Mouse (Mus musculus) urinary bladder, postnatal 36 days (tissue): ENCODE results near the gene Ss18l2.
A peak's percentile ranks its signal among the peaks of the same experiment; 100 is the strongest.

Experiments used
- DNase-seq, 2 experiments: peaks; one replicate each; pipeline ENCODE4 v3.0.0; 2022; ENCODE audit warnings: low spot score in 2 of 2, mixed read lengths in 1 of 2

The Ss18l2 gene

GRCm38 (mm10) chr9:121697150-121698049 is 12.7 kb upstream of the Ss18l2 start:
- DNase-seq, result peak in 1 of 2 experiments; percentile 54

DNA sequence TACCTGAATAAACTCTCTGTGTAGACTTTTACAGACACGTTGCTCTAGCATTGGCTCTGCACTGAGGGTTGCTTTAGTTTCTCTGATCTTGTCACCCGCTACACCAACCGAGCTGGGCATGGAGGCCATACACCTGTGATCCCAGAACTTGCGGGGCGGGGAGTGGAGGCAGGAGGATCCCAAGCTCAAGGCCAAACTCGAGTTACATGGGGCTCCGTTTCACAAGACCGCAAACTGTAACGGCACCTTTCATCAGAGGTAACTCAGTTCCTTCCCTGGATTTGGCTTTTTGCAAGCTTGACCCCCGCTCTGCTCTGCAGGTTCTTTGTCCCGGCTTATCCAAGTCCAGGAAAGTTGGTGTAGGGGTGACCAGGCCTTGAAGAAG is 5.9 kb upstream of the Ss18l2 start:
- no peak for DNase-seq

GRCm38 (mm10) chr9:121704646-121705625 is 5.2 kb upstream of the Ss18l2 start, which contains the start of gene Sec22c:
Gene Sec22c, minus strand, starts transcription at chr9:121705490.
- peak; percentile 88 to 89 for DNase-seq

DNA sequence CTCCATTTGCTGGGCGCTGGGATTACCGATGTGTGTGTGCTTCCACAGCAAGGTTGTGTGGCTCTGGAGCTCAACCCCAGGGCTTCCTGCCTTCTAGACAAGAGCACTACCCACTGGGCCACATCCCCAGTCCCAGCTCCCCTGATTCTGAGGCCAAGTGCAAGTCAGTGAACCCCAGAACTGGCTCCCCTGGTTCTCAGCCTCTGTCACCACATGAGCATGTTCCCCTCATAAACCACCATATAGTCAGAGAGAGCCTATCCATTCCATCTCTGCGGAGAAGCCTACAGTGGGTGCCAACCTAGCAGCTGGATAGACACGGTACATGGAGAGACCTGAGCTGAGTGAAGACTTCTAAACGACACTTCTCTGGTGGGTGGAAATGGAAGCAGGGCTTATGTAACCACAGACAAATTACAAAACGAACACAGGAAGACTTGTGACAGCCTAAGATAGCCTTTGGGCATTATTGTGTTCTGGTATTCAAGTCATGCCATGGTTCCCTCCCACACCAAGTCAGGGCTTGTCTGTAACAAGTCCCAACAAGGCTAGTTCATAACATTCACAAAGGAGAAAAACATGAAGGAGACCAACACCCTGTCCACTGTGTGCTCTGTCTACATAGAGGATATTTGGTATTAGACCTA is 4.0 kb upstream of the Ss18l2 start:
- DNase-seq, result no peak

- no peak for DNase-seq
Observed at GRCm38 (mm10) chr9:121707801-121708200, 2.3 kb upstream of the Ss18l2 start.

DNA sequence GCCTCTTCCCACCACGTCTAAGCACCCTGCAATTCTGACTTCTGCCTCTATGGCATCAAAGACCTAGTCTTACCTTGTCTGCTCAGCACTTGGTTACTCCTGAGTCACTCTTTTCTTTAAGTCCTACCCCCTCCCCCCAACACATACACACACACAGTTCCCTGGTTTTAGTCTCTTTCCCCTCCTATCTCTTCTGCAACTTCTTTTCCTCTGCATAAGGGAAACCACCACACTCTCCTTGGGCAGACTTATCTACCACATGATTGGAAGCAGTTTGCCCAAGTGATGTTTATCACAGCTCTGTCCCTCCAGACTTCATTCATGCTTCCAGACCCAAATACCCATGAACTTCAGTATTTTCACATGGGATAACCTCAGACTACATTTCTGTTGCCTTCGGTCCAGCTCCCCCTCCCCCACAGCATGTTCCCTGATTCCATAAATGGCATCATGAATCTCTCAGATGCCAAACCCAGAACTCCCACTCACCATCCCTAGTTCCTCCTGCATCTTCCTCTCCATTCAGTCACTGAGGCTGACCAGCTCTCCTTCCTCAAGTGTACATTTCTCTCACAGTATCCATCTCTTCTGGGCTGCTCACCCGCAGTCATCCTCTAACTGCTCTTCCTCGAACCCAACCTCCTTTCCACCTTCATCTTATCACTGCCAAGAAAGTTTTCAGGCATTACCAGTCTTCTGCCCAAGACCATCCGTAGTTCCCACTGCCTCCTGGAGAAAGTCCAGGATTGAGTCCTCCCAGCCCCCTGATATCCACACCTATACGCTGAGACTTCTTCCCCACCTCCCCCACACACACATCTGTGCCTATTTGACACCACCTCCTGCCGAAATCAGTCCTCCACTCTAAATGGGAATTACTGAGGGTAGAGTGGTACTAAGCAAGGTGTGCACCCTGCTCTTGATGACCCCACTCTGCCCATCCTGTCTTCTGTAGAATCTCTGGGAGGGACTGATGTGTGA is 1.3 kb upstream of the Ss18l2 start:
- no peak for DNase-seq

DNA sequence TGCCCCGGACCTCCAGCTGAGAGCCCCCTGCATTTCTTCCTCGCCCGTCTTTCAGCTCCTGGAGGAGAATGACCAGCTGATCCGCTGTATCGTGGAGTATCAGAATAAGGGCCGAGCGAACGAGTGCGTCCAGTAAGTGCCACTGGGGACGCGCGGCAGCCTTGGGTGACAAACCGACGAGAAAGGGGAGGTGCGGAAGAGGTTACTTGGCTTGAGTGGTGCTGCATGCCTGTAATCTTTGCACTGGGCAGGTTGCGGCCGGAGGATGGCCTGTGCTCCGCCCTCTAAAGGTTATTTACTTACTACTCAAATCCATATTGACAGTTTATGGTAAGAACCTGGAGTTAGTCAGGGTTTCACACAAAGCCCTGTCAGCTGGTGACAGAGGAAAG is 451 bp downstream of the Ss18l2 start:
- peak in 1 of 2 experiments; percentile 40 for DNase-seq

- DNase-seq, result no peak
Observed at GRCm38 (mm10) chr9:121717048-121717447, 6.9 kb downstream of the Ss18l2 start.

DNA sequence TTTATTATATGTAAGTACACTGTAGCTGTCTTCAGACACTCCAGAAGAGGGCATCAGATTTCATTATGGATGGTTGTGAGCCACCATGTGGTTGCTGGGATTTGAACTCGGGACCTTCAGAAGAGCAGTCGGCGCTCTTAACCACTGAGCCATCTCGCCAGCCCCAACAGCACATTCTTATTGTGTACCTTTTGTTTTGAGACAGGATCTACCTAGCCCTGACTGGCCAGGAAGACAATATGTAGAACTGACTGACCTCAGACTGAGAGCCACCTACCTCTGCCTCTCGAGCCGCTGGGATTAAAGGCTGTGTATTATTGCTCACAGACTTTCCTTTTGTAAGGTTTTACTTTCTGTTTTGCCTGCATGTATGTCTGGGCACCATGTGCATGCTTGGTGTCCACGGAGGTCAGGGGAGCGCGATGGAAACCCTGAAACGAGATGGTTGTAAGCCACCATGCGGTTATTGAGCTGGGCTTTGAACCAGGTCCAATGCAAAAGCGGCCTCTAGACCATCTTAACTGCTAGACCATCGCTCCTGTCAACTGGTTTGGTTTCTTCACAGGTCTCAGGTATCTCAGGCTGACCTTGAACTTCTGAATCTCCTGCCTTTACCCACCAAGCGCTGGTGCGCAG is 8.1 kb downstream of the Ss18l2 start:
- DNase-seq, result no peak

DNA sequence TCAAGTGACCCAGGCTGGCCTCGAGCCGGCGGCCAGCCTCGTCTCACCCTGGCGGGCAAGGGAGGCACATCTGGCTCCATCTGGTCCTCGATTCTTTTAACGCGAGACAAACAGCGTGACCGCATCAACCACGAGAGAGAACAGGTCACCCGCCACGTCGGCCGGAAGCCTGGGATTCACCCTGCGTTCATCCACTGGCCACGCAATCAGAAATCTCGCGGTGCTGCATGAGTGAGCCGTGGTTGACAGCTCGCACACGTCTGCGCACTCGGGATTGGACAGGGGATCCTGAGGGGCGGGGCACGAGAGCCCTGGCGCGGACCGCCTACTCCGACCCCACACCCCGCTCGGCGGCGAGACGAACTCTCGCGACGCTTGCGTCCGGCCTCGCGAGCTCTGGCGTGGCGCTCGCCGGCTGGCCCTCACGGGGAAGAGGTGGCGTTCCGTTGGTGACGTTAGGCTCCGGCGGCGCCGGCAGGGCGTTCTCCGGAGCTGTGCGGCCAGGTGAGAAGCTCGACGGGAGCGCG is 8.7 kb downstream of the Ss18l2 start, which contains the start of gene Nktr:
TSS of gene Nktr (plus strand) at position 378 of the 527 bp plus-strand sequence.
- peak; percentile 95 to 98 for DNase-seq

- DNase-seq, result peak in 1 of 2 experiments; percentile 18
Observed at GRCm38 (mm10) chr9:121719347-121720331, 9.5 kb downstream of the Ss18l2 start.

DNA sequence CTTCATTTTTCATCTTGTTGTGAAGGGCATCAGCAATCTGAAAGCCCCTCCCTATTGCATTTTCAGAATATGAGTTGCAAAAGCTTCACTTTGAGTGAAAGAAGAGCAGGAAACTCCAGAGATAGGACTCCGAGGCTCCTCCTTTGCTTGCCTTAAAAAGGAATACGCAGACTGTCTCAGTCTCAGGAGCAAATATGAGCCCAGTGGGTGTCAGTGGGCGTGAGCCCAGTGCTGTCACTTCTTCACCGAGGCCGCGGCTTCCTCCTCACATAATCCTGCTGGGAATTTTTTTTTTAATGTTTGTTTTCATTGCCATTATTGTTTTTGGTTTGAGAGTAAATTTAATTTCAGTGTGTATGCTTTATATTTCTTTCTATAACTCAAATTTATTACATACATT is 30.4 kb downstream of the Ss18l2 start:
- no peak for DNase-seq

GRCm38 (mm10) chr9:121741168-121741567 is 31.0 kb downstream of the Ss18l2 start:
- no peak for DNase-seq

DNA sequence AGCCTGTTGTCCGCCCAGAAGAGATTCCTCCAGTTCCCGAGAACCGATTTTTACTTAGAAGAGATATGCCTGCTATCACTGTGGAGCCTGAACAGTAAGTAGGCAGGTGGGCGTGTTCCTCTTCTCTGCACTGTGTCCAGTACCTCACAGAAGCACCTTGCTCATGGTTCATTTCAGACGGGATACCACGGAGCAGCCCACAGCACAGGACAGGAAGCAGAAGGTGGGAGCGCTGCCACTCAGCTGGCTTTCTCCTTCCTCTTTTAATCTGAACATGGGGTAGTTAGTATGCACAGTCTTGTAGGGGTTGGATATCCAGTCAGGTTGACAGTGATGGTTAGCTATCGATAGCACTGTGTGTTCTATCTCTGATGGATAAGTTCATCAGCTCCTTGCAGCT is 33.9 kb downstream of the Ss18l2 start:
- no peak for DNase-seq

DNA sequence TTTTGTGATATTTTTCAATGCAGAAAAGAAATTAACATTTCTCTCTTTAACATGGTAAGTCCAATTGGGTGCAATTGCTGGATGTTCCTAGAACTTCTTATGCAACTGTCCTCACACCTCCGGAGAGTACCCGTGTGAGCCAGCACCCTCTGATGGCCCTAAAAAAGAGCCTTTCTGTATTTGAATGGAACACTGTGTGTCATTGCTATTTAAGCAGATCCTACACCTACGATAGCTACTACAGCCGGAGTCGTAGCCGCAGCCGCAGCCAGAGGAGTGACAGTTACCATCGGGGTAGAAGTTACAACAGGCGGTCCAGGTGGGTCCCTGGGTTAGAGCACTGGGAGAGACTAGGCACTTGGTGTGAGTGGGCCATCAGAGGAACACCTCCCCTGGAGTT is 42.6 kb downstream of the Ss18l2 start:
- no peak for DNase-seq

- no peak for DNase-seq
Observed at GRCm38 (mm10) chr9:121754624-121755023, 44.5 kb downstream of the Ss18l2 start.

DNA sequence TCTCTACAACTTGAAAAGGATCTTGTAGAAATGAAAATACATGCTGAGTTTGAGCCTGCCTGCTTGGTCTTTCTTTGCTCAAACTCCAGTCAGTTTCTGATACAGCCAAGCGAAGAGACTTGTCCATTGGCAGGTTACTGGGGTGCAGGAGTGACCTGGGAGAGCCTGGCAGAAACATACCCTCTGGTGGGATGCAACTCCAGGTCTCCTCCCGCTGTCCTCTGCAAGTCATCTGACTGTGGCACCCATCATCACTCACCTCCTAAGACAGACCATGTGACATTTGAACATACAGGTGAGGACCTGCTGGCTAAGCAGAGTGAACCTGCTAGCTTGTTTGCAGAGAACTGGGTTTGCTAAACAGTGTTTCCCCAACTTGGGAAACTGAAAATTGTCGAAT is 46.7 kb downstream of the Ss18l2 start:
- DNase-seq, result no peak

DNA sequence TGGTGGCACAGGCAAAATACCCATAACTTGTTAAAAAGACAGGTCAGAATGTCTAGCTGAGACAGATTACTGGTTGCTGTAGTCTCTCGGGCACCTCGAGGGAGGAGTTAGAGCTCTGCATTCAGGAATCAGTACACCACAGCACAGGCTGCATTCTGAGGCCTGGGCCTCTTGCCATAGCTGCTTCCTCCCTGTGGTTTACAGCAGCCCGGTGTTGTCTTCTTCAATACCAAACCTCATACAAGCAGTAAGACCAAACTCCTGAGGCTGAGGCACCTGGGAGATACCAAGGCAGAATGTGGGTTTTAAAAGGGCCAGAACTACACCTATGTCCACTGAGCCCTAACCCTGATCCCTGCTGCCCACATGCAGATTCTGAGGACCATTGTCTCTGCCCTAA is 47.3 kb downstream of the Ss18l2 start:
- no peak for DNase-seq
